Mouse (Mus musculus) CH12.LX (cell line): ENCODE results near the gene Capza1. TPM values are rescaled to one million over a fixed set of nuclear protein-coding genes. Genes with fewer than 3 reads are reported as not detected.
A peak's percentile ranks its signal among the peaks of the same experiment; 100 is the strongest.
"Not testable (repeated sequence)": the region's sequence is repeated elsewhere in the genome, so short reads cannot be mapped to it uniquely, and the experiment has no call there.

Experiments
- DNase-seq: peaks from one replicate; pipeline ENCODE4 v3.0.0-alpha.2; 2013; ENCODE audit errors: extremely low read depth
- H3K27ac ChIP-seq: 2 replicates; pipeline ENCODE4 v1.5.1; 2012; ENCODE audit warnings: low read depth, mild to moderate bottlenecking, control low read depth, moderate library complexity; ENCODE audit not compliant: insufficient read depth
- H3K27me3 ChIP-seq: replicated peaks from 2 replicates; pipeline ENCODE3; 2012; ENCODE audit warnings: inconsistent platforms
- H3K36me3 ChIP-seq, 2 experiments: replicated peaks in 1 of 2; 2 replicates each; pipeline versions ENCODE3 to v1.6.1; 2012; ENCODE audit warnings: inconsistent platforms in 1 of 2, low read length in 1 of 2, mild to moderate bottlenecking in 1 of 2, mixed read lengths in 1 of 2, moderate library complexity in 1 of 2; ENCODE audit not compliant: control insufficient read depth in 1 of 2, insufficient read depth in 1 of 2
- H3K4me1 ChIP-seq, 2 experiments: 2 replicates each; pipeline ENCODE4 v1.6.1; 2012; ENCODE audit warnings: inconsistent platforms in 1 of 2, moderate library complexity in 1 of 2; ENCODE audit not compliant: insufficient read depth in 2 of 2, control insufficient read depth in 1 of 2
- H3K4me2 ChIP-seq: 2 replicates; pipeline ENCODE4 v1.6.1; 2012; ENCODE audit warnings: low read depth, mild to moderate bottlenecking, control low read depth; ENCODE audit not compliant: poor library complexity, insufficient read depth, severe bottlenecking
- H3K4me3 ChIP-seq, 3 experiments: fragments of 150-350 bp in 1 of 3; sonication (generic) in 1 of 3; replicated peaks in 1 of 3; 2 replicates each; pipeline versions ENCODE3 to v1.5.1; 2011 to 2012; ENCODE audit warnings: low read depth in 2 of 3, low read length in 2 of 3, mild to moderate bottlenecking in 2 of 3, moderate library complexity in 2 of 3, control low read depth in 1 of 3, improper control_type of control experiment in 1 of 3, inconsistent platforms in 1 of 3, mixed read lengths in 1 of 3; ENCODE audit not compliant: poor library complexity in 1 of 3
- H3K79me2 ChIP-seq: replicated peaks from 2 replicates; pipeline ENCODE4 v1.6.1; 2012; ENCODE audit warnings: mild to moderate bottlenecking, moderate library complexity; ENCODE audit not compliant: control insufficient read depth, poor library complexity, insufficient read depth, severe bottlenecking; ENCODE audit errors: extremely low read depth
- H3K9ac ChIP-seq: 2 replicates; pipeline ENCODE4 v1.6.1; 2012; ENCODE audit warnings: low read depth, mild to moderate bottlenecking, control low read depth, moderate library complexity; ENCODE audit not compliant: insufficient read depth
- H3K9me3 ChIP-seq: replicated peaks from 2 replicates; pipeline ENCODE3; 2012; ENCODE audit warnings: low read length, inconsistent platforms, mixed read lengths
- BHLHE40 ChIP-seq: IDR thresholded peaks from 2 replicates; pipeline ENCODE4 v1.6.1; 2011; ENCODE audit warnings: mild to moderate bottlenecking, low read depth, low read length, improper control_type of control experiment
- CHD1 ChIP-seq: IDR thresholded peaks from 2 replicates; pipeline ENCODE4 v1.6.1; 2012; ENCODE audit warnings: low read depth, low read length, improper control_type of control experiment, inconsistent platforms
- CTCF ChIP-seq, 2 experiments: IDR thresholded peaks in 1 of 2; conservative IDR thresholded peaks in 1 of 2; 2 replicates each; pipeline ENCODE4 v1.5.1; 2011 to 2012; ENCODE audit warnings: low read depth in 2 of 2, low read length in 2 of 2, improper control_type of control experiment in 1 of 2, inconsistent platforms in 1 of 2, mild to moderate bottlenecking in 1 of 2, moderate library complexity in 1 of 2
- JUN ChIP-seq: IDR thresholded peaks from 2 replicates; pipeline ENCODE4 v1.6.1; 2011; ENCODE audit warnings: low read depth, mild to moderate bottlenecking, low read length, improper control_type of control experiment, moderate library complexity; ENCODE audit not compliant: insufficient read depth
- JUND ChIP-seq: conservative IDR thresholded peaks from 2 replicates; pipeline ENCODE4 v1.6.1; 2011; ENCODE audit warnings: low read depth, low read length, improper control_type of control experiment
- NELFE ChIP-seq: IDR thresholded peaks from 2 replicates; pipeline ENCODE4 v1.6.1; 2011; ENCODE audit warnings: low read depth, low read length, improper control_type of control experiment
- PAX5 ChIP-seq: IDR thresholded peaks from 2 replicates; pipeline ENCODE4 v1.6.1; 2012; ENCODE audit warnings: low read length, inconsistent platforms, mixed read lengths
- RAD21 ChIP-seq: IDR thresholded peaks from 2 replicates; pipeline ENCODE4 v1.6.1; 2011; ENCODE audit warnings: low read depth, mild to moderate bottlenecking, low read length, improper control_type of control experiment, moderate library complexity
- SMC3 ChIP-seq: IDR thresholded peaks from 2 replicates; pipeline ENCODE4 v1.6.1; 2011; ENCODE audit warnings: low read depth, low read length, improper control_type of control experiment
- UBTF ChIP-seq: IDR thresholded peaks from 2 replicates; pipeline ENCODE4 v1.6.1; 2012; ENCODE audit warnings: low read depth, mild to moderate bottlenecking, inconsistent platforms, low read length, improper control_type of control experiment, moderate library complexity
- ZNF384 ChIP-seq: IDR thresholded peaks from 2 replicates; pipeline ENCODE4 v1.6.1; 2012; ENCODE audit warnings: low read depth, low read length, improper control_type of control experiment, inconsistent platforms
- dilution Hi-C: fragments of 300-500 bp; cut with MboI; formaldehyde crosslinking; loops from 2 replicates; pipeline ENCODE4 v1.14.3; 2020; ENCODE audit warnings: low sequenced_read_pairs; ENCODE audit not compliant: extremely low pct_unique_long_range_greater_than_20kb, extremely low pct_ligation_motif_present
- in situ Hi-C: fragments of 300-500 bp; cut with MboI; formaldehyde crosslinking; loops from 3 replicates; pipeline ENCODE4 v1.14.3; 2019; ENCODE audit warnings: low sequenced_read_pairs, low pct_ligation_motif_present, low pct_unique_long_range_greater_than_20kb, mixed read lengths
- polyA plus RNA-seq: library from polyadenylated mRNA; unstranded; fragments of >175 nt; gene quantifications from 2 replicates; pipeline ENCODE4 v1.2.1, GENCODE M21; 2012; ENCODE audit warnings: low read depth; ENCODE audit not compliant: insufficient read length
- total RNA-seq, 2 experiments: library from RNA; depleted of rRNA; stranded (reverse); fragments of 300-350 nt in 1 of 2; fragments of >200 nt in 1 of 2; gene quantifications; 2 replicates each; pipeline ENCODE4 v1.2.3; 2012 to 2014

Capza1 gene
- total and polyA plus RNA-seq, 3 experiments: 113 to 288 (median 140) TPM

- H3K9ac ChIP-seq: no peak overlapping the region
- no peak overlapping the region for H3K27ac ChIP-seq
- dilution Hi-C loops (no loop called here), in situ Hi-C loops (no loop called here)
- no peaks in the 10 kb centered on the region for H3K9me3 ChIP-seq
- no peak overlapping the region for H3K4me3 ChIP-seq
- peaks cover 12 to 29% of the 10 kb centered on the region in 2 experiments for H3K36me3 ChIP-seq
- H3K79me2 ChIP-seq: no peaks in the 10 kb centered on the region
- no peaks in the 10 kb centered on the region for H3K4me1 ChIP-seq
- no peak for DNase-seq
- no peak overlapping the region for H3K4me2 ChIP-seq
- TF ChIP-seq UBTF: no peak
- no peak for TF ChIP-seq CHD1
- TF ChIP-seq BHLHE40: no peak
- TF ChIP-seq JUND: no peak
- TF ChIP-seq PAX5: no peak
- TF ChIP-seq CTCF (conservative IDR thresholded peaks at IDR 0.05 in 1 of 2, IDR thresholded peaks at IDR 0.05 in 1 of 2; ENCODE audit: low read depth in 2 of 2, low read length in 2 of 2): no peak
- no peaks in the 10 kb centered on the region for H3K27me3 ChIP-seq
These were observed 24.3 kb upstream of the Capza1 start for GRCm38 (mm10) chr3:104888585-104888984.

DNA sequence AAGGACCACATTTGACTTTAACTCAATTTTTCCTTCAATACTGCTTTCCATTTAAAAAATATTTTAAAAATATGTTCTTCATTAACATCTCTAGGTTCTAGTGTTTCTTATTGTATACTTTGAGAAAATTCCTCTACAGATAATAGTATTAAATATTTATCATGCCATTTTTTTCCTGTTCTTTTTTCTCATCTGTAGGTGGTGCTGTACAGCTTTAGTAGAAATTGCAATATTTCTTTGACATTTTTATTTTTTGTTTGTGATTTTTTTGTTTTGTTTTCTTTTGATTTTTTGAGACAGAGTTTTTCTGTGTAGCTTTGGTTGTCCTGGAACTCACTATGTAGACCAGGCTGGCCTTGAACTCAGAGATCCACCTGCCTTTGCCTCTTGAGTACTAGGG, 5.3 kb upstream of the Capza1 start:
- no peak overlapping the region for H3K4me3 ChIP-seq
- peaks cover 15 to 39% of the 10 kb centered on the region in 2 experiments for H3K36me3 ChIP-seq
- H3K27me3 ChIP-seq: no peaks in the 10 kb centered on the region
- peaks cover 2 to 6% of the 10 kb centered on the region in 2 experiments; a peak in 1 of 4 replicates for H3K4me1 ChIP-seq
- H3K4me2 ChIP-seq: no peak overlapping the region
- H3K27ac ChIP-seq: no peak overlapping the region
- TF ChIP-seq NELFE: no peak
- TF ChIP-seq CTCF (conservative IDR thresholded peaks at IDR 0.05 in 1 of 2, IDR thresholded peaks at IDR 0.05 in 1 of 2; ENCODE audit: low read depth in 2 of 2, low read length in 2 of 2): peak in 1 of 2 experiments; percentile 49; a peak in 2 of 4 replicates
- TF ChIP-seq RAD21: peak; percentile 37
- TF ChIP-seq SMC3: peak; percentile 8; the same call in 1 of the 2 replicates
- TF ChIP-seq ZNF384: peak; percentile 37
- TF ChIP-seq JUN: no peak
- in situ Hi-C loops (loop anchor here (5.0 kb wide), 1 partner anchor 83 kb away; no protein-coding TSS in a partner anchor), dilution Hi-C loops (no loop called here)
- H3K79me2 ChIP-seq: peaks cover 12% of the 10 kb centered on the region
- no peak overlapping the region for H3K9ac ChIP-seq
- H3K9me3 ChIP-seq: no peaks in the 10 kb centered on the region
- DNase-seq: no peak

- in situ Hi-C loops, H3K9me3 ChIP-seq, H3K27me3 ChIP-seq, dilution Hi-C loops, H3K27ac ChIP-seq, DNase-seq: not testable (repeated sequence)
- H3K79me2 ChIP-seq: peaks cover 37% of the 10 kb centered on the region
- H3K4me3 ChIP-seq: peak overlapping the region in 1 of 3 experiments; percentile 15
- peak overlapping the region; percentile 53; the same call in 1 of the 2 replicates for H3K9ac ChIP-seq
- TF ChIP-seq CTCF (conservative IDR thresholded peaks at IDR 0.05 in 1 of 2, IDR thresholded peaks at IDR 0.05 in 1 of 2; ENCODE audit: low read depth in 2 of 2, low read length in 2 of 2) (peak in 1 of 2 experiments; percentile 31; a peak in 1 of 4 replicates), ZNF384 (peak; percentile 61)
- H3K4me1 ChIP-seq: peaks cover 2 to 18% of the 10 kb centered on the region in 2 experiments; a peak in 2 of 4 replicates
- H3K4me2 ChIP-seq: peak overlapping the region; percentile 84
- H3K36me3 ChIP-seq: peaks cover 3 to 18% of the 10 kb centered on the region in 2 experiments
These were observed 2.4 kb upstream of the Capza1 start for GRCm38 (mm10) chr3:104866674-104867073.
